In the genomic region with DNA sequence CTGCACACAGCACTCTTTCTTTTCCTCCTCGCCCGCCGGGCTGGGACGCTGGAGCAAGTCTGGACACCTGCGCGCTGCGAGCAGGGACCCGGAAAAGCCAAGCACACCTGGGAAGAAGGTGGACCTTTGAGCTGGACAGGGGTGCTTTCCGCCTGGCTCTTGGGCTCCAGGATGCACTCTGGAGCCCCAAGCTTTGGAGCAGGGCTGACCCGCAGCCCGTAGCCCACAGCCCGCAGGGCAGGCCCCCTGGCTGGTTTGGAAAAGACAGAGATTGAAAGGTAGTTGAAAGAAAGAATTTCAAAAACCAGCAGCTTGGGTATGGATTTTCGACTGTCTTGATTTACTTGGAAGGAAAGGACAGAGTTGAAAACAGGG, we compare ENCODE assay signal across 9 mouse cellular contexts. TPM values are rescaled to one million over a fixed set of nuclear protein-coding genes. Genes with fewer than 3 reads are reported as not detected.
DNase-seq lines count a peak whose midpoint lies in the region; ATAC-seq and TF ChIP-seq lines count a peak whose summit lies in the region.
"Had no signal": no experiment of that assay in that cellular context is flagged by ENCODE, and none has a peak within 500 bp of the region (broad histone marks: within the 10 kb centered on the region; RNA-seq: fewer than 3 reads in every experiment).

No protein-coding gene starts in this region.

- peak overlapping the region; percentile 71 for H3K27ac ChIP-seq in lung, postnatal 0 days (ENCODE audit: low read length)
- no peak overlapping the region for H3K27ac ChIP-seq in forebrain, embryonic 14.5 days (ENCODE audit: low read depth, low read length)
- H3K27ac ChIP-seq in limb, embryonic 13.5 days = no peak overlapping the region
- peak overlapping the region; percentile 95 for H3K27ac ChIP-seq in small intestine, adult 2 months (ENCODE audit: insufficient read depth, low read depth, low read length)

- no peak for DNase-seq in lung, postnatal 0 days (ENCODE audit: low spot score)
- DNase-seq in lung, postnatal 4 days = no peak
- no peak for DNase-seq in forebrain, embryonic 14.5 days (ENCODE audit: low spot score)
- DNase-seq in ovary, postnatal 14 days (ENCODE audit: low spot score) = no peak
- DNase-seq in layer of hippocampus, adult 9-11 months = no peak
- DNase-seq in embryo, embryonic 9.5 days (ENCODE audit: extremely low spot score) = no peak

- no peak; the same call in 1 of the 2 replicates for ATAC-seq in lung, postnatal 0 days
- ATAC-seq in forebrain, embryonic 14.5 days = 0 out of 2 replicates have a peak, but pooled peaks have one; percentile 14
- ATAC-seq in limb, embryonic 13.5 days (ENCODE audit: low FRiP score, low read depth) = no peak

- no peaks in the 10 kb centered on the region for H3K27me3 ChIP-seq in lung, postnatal 0 days (replicated peaks; ENCODE audit: insufficient read depth, low read length)
- H3K27me3 ChIP-seq in forebrain, embryonic 14.5 days (replicated peaks; ENCODE audit: control insufficient read depth, insufficient read depth, low read length) = no peaks in the 10 kb centered on the region
- peaks cover 26% of the 10 kb centered on the region for H3K27me3 ChIP-seq in limb, embryonic 13.5 days
- H3K27me3 ChIP-seq in small intestine, adult 2 months (ENCODE audit: control insufficient read depth, insufficient read depth, low read length) = no peaks in the 10 kb centered on the region

- no peak for TF ChIP-seq CTCF in lung, postnatal 0 days (IDR thresholded peaks at IDR 0.05)
- no peak for TF ChIP-seq CTCF in small intestine, adult 2 months (IDR thresholded peaks at IDR 0.05; ENCODE audit: extremely low read depth, insufficient read length, insufficient replicate concordance, low read depth, low read length)

- H3K4me2 ChIP-seq in lung, postnatal 0 days (replicated peaks; ENCODE audit: low read depth, low read length) = peak overlapping the region; percentile 70
- peak overlapping the region; percentile 91 for H3K4me2 ChIP-seq in forebrain, embryonic 14.5 days (ENCODE audit: low read length)
- H3K4me2 ChIP-seq in limb, embryonic 13.5 days (replicated peaks) = peak overlapping the region; percentile 93

- TF ChIP-seq POLR2A in small intestine, adult 2 months (IDR thresholded peaks at IDR 0.05; ENCODE audit: low read depth, low read length) = peak; percentile 6; the same call in 1 of the 2 replicates

- H3K9me3 ChIP-seq in lung, postnatal 0 days (ENCODE audit: low read length) = no peaks in the 10 kb centered on the region
- H3K9me3 ChIP-seq in forebrain, embryonic 14.5 days (replicated peaks; ENCODE audit: control insufficient read depth, low read length) = no peaks in the 10 kb centered on the region
- no peaks in the 10 kb centered on the region for H3K9me3 ChIP-seq in limb, embryonic 13.5 days

- TF ChIP-seq EP300 in lung, postnatal 0 days (IDR thresholded peaks at IDR 0.05) = no peak

- H3K36me3 ChIP-seq in lung, postnatal 0 days (ENCODE audit: insufficient read depth, low read length) = no peaks in the 10 kb centered on the region
- no peaks in the 10 kb centered on the region for H3K36me3 ChIP-seq in forebrain, embryonic 14.5 days (ENCODE audit: control insufficient read depth, insufficient read depth, low read length)
- no peaks in the 10 kb centered on the region for H3K36me3 ChIP-seq in limb, embryonic 13.5 days
- no peaks in the 10 kb centered on the region for H3K36me3 ChIP-seq in small intestine, adult 2 months (ENCODE audit: control insufficient read depth, insufficient read depth, low read length)

- peak overlapping the region; percentile 39; the same call in 1 of the 2 replicates for H3K9ac ChIP-seq in lung, postnatal 0 days (replicated peaks; ENCODE audit: low read depth)
- H3K9ac ChIP-seq in forebrain, embryonic 14.5 days (ENCODE audit: low read length) = peak overlapping the region; percentile 56; the same call in 1 of the 2 replicates
- peak overlapping the region; percentile 64 for H3K9ac ChIP-seq in limb, embryonic 13.5 days

- 1% methylated on average over 13 of the region's 13 CpGs for WGBS in lung, postnatal 0 days
- 2% methylated on average over 13 of the region's 13 CpGs for WGBS in forebrain, embryonic 14.5 days
- 5% methylated on average over 13 of the region's 13 CpGs for WGBS in limb, embryonic 13.5 days
- WGBS in small intestine, adult 2 months = 1% methylated on average over 13 of the region's 13 CpGs

- peak overlapping the region; percentile 50 for H3K4me3 ChIP-seq in lung, postnatal 0 days (ENCODE audit: low read depth, low read length)
- H3K4me3 ChIP-seq in forebrain, embryonic 14.5 days (ENCODE audit: low read depth, low read length) = peak overlapping the region; percentile 52
- H3K4me3 ChIP-seq in limb, embryonic 13.5 days = peak overlapping the region; percentile 61
- peak overlapping the region; percentile 86 for H3K4me3 ChIP-seq in small intestine, adult 2 months (ENCODE audit: low read depth, low read length)

- H3K4me1 ChIP-seq in lung, postnatal 0 days (ENCODE audit: insufficient read depth, low read depth, low read length) = no peaks in the 10 kb centered on the region
- no peaks in the 10 kb centered on the region for H3K4me1 ChIP-seq in forebrain, embryonic 14.5 days (ENCODE audit: control insufficient read depth, insufficient read depth, low read length)
- peaks cover 7% of the 10 kb centered on the region for H3K4me1 ChIP-seq in limb, embryonic 13.5 days
- peaks cover 11% of the 10 kb centered on the region; the same call in 1 of the 2 replicates for H3K4me1 ChIP-seq in small intestine, adult 2 months (ENCODE audit: control insufficient read depth, insufficient read depth, insufficient read length, low read length)

RNA-seq across cellular contexts. Expression of a gene that starts 0.4 kb away (rescaled TPM):
- 0.84 and 0.99 TPM in 2 replicates for polyA plus RNA-seq in lung, postnatal 0 days (2015; fragmentation: Nextera tagmentation; extraction: Ambion mirVana)
- polyA plus RNA-seq in forebrain, embryonic 14.5 days (2014; fragmentation: Nextera tagmentation; extraction: Ambion mirVana) = 0.07 TPM in 1 of 2 replicates, not detected in the other
- polyA plus RNA-seq in limb, embryonic 13.5 days (2015; fragmentation: Nextera tagmentation; extraction: Ambion mirVana) = 1.9 and 2.2 TPM in 2 replicates
- 0.70 and 6.7 TPM in 2 replicates for polyA plus RNA-seq in small intestine, adult 2 months (2012; rRNA removed)
- polyA plus RNA-seq: adrenal gland, adult 2 months had no signal

Comparison
In these comparisons a context has a peak if more than half of its experiments do, and no peak if none do; other contexts are left out.
1. H3K27ac ChIP-seq: peak in lung, postnatal 0 days (single experiment) and small intestine, adult 2 months (single experiment); none in forebrain, embryonic 14.5 days (single experiment) and limb, embryonic 13.5 days (single experiment).
2. Peak in every context shown above with its lines, with median percentiles within 50 percentile points of each other: H3K4me2 ChIP-seq, H3K4me3 ChIP-seq and H3K9ac ChIP-seq.